Mouse (Mus musculus): ENCODE data around the gene Phyh. TPM values are rescaled to one million over a fixed set of nuclear protein-coding genes. Genes with fewer than 3 reads are reported as not detected.
"Not testable (repeated sequence)": the region's sequence is repeated elsewhere in the genome, so short reads cannot be mapped to it uniquely, and the experiment has no call there.

Phyh gene
- polyA plus RNA-seq, 1 experiment from 2014 or later: 50.9 TPM

GRCm38 (mm10) chr2:4921019-4921418, 2.2 kb downstream of the Phyh start:
- Histone ChIP-seq H3K4me3 (no peak overlapping the region), H3K27ac (no peak overlapping the region), H3K4me1 (peaks cover 13% of the 10 kb centered on the region), H3K36me3 (peaks cover 4% of the 10 kb centered on the region; the same call in 1 of the 2 replicates), H3K27me3 (no peaks in the 10 kb centered on the region), H3K4me2 (no peak overlapping the region), H3K9ac (no peak overlapping the region), H3K9me3 (no peaks in the 10 kb centered on the region)
- WGBS: 57% methylated on average over 5 of the region's 5 CpGs
- ATAC-seq (ENCODE audit: insufficient number of reproducible peaks, insufficient read depth, low FRiP score, low TSS enrichment, low read depth): no peak

- Histone ChIP-seq H3K27ac (no peak overlapping the region), H3K36me3 (peaks cover 16% of the 10 kb centered on the region; the same call in 1 of the 2 replicates), H3K4me3 (no peak overlapping the region), H3K9me3 (no peaks in the 10 kb centered on the region), H3K9ac (no peak overlapping the region), H3K4me2 (no peak overlapping the region), H3K27me3 (no peaks in the 10 kb centered on the region), H3K4me1 (peaks cover 7% of the 10 kb centered on the region)
- WGBS: 59% methylated on average over 7 of the region's 7 CpGs
- ATAC-seq (ENCODE audit: insufficient number of reproducible peaks, insufficient read depth, low FRiP score, low TSS enrichment, low read depth): no peak
These were observed 3.8 kb downstream of the Phyh start for GRCm38 (mm10) chr2:4922476-4923164.

GRCm38 (mm10) chr2:4927391-4927790, 8.6 kb downstream of the Phyh start:
- Histone ChIP-seq H3K27me3 (no peaks in the 10 kb centered on the region), H3K9me3 (no peaks in the 10 kb centered on the region), H3K9ac (no peak overlapping the region), H3K4me3 (no peak overlapping the region), H3K27ac (no peak overlapping the region), H3K4me2 (no peak overlapping the region), H3K4me1 (no peaks in the 10 kb centered on the region), H3K36me3 (peaks cover 48% of the 10 kb centered on the region)
- ATAC-seq (ENCODE audit: insufficient number of reproducible peaks, insufficient read depth, low FRiP score, low TSS enrichment, low read depth): no peak
- WGBS: 88% methylated on average over 3 of the region's 3 CpGs

GRCm38 (mm10) chr2:4929230-4929629, 10.4 kb downstream of the Phyh start:
- H3K27ac ChIP-seq: no peak overlapping the region
- no peak overlapping the region for H3K4me3 ChIP-seq
- peaks cover 54% of the 10 kb centered on the region for H3K36me3 ChIP-seq
- no peak overlapping the region for H3K9ac ChIP-seq
- WGBS: 87% methylated on average over 2 of the region's 2 CpGs
- no peaks in the 10 kb centered on the region for H3K27me3 ChIP-seq
- no peaks in the 10 kb centered on the region for H3K9me3 ChIP-seq
- ATAC-seq (ENCODE audit: insufficient number of reproducible peaks, insufficient read depth, low FRiP score, low TSS enrichment, low read depth): no peak
- no peaks in the 10 kb centered on the region for H3K4me1 ChIP-seq
- H3K4me2 ChIP-seq: no peak overlapping the region

GRCm38 (mm10) chr2:4934516-4934915, 15.7 kb downstream of the Phyh start:
- no peaks in the 10 kb centered on the region for H3K27me3 ChIP-seq
- ATAC-seq (ENCODE audit: insufficient number of reproducible peaks, insufficient read depth, low FRiP score, low TSS enrichment, low read depth): no peak
- peaks cover 55% of the 10 kb centered on the region for H3K36me3 ChIP-seq
- WGBS: 91% methylated on average over 9 of the region's 9 CpGs
- no peaks in the 10 kb centered on the region for H3K4me1 ChIP-seq
- H3K4me3 ChIP-seq: no peak overlapping the region
- H3K27ac ChIP-seq: no peak overlapping the region
- no peak overlapping the region for H3K9ac ChIP-seq
- no peaks in the 10 kb centered on the region for H3K9me3 ChIP-seq
- no peak overlapping the region for H3K4me2 ChIP-seq

- Histone ChIP-seq H3K27me3 (no peaks in the 10 kb centered on the region), H3K9me3 (no peaks in the 10 kb centered on the region), H3K9ac (no peak overlapping the region), H3K4me2 (no peak overlapping the region), H3K4me1 (no peaks in the 10 kb centered on the region), H3K4me3 (no peak overlapping the region), H3K27ac (no peak overlapping the region), H3K36me3 (peaks cover 38% of the 10 kb centered on the region)
- 95% methylated on average over 7 of the region's 7 CpGs for WGBS
- no peak for ATAC-seq (ENCODE audit: insufficient number of reproducible peaks, insufficient read depth, low FRiP score, low TSS enrichment, low read depth)
These were observed 19.1 kb downstream of the Phyh start for GRCm38 (mm10) chr2:4937931-4938330.

- Histone ChIP-seq H3K9ac (no peak overlapping the region), H3K36me3 (peaks cover 33% of the 10 kb centered on the region), H3K9me3 (peaks cover 8% of the 10 kb centered on the region; the same call in 1 of the 2 replicates), H3K27me3 (no peaks in the 10 kb centered on the region), H3K4me3 (no peak overlapping the region), H3K4me1 (no peaks in the 10 kb centered on the region), H3K27ac (no peak overlapping the region), H3K4me2 (no peak overlapping the region)
- 91% methylated on average over 11 of the region's 11 CpGs for WGBS
- ATAC-seq (ENCODE audit: insufficient number of reproducible peaks, insufficient read depth, low FRiP score, low TSS enrichment, low read depth): no peak
These were observed 22.0 kb downstream of the Phyh start for GRCm38 (mm10) chr2:4940861-4941260.

- H3K27me3 ChIP-seq; H3K27ac ChIP-seq; H3K9ac ChIP-seq; ATAC-seq (ENCODE audit: insufficient number of reproducible peaks, insufficient read depth, low FRiP score, low TSS enrichment, low read depth); H3K4me2 ChIP-seq; H3K36me3 ChIP-seq; H3K4me3 ChIP-seq; H3K9me3 ChIP-seq; H3K4me1 ChIP-seq: not testable (repeated sequence)
- 77% methylated on average over 5 of the region's 8 CpGs for WGBS
These were observed 30.9 kb downstream of the Phyh start for GRCm38 (mm10) chr2:4949691-4950090.

GRCm38 (mm10) chr2:4950986-4951385, 32.2 kb downstream of the Phyh start:
- H3K27me3 ChIP-seq: no peaks in the 10 kb centered on the region
- H3K9ac ChIP-seq: no peak overlapping the region
- H3K4me2 ChIP-seq: no peak overlapping the region
- no peaks in the 10 kb centered on the region for H3K36me3 ChIP-seq
- H3K27ac ChIP-seq: no peak overlapping the region
- H3K9me3 ChIP-seq: 0 out of 2 replicates have a peak, but pooled peaks cover 6% of the 10 kb centered on the region
- WGBS: 89% methylated on average over 2 of the region's 2 CpGs
- ATAC-seq (ENCODE audit: insufficient number of reproducible peaks, insufficient read depth, low FRiP score, low TSS enrichment, low read depth): no peak
- H3K4me3 ChIP-seq: no peak overlapping the region
- no peaks in the 10 kb centered on the region for H3K4me1 ChIP-seq

GRCm38 (mm10) chr2:4954216-4954760, 35.5 kb downstream of the Phyh start:
- H3K4me3 ChIP-seq: no peak overlapping the region
- 71% methylated on average over 6 of the region's 6 CpGs for WGBS

GRCm38 (mm10) chr2:4958039-4958438, 39.2 kb downstream of the Phyh start:
- Histone ChIP-seq H3K4me3 (no peak overlapping the region), H3K9me3 (no peaks in the 10 kb centered on the region), H3K9ac (no peak overlapping the region), H3K27me3 (no peaks in the 10 kb centered on the region), H3K4me2 (no peak overlapping the region), H3K36me3 (no peaks in the 10 kb centered on the region), H3K4me1 (0 out of 2 replicates have a peak, but pooled peaks cover 2% of the 10 kb centered on the region), H3K27ac (peak overlapping the region; percentile 28; the same call in 1 of the 2 replicates)
- ATAC-seq (ENCODE audit: insufficient number of reproducible peaks, insufficient read depth, low FRiP score, low TSS enrichment, low read depth): no peak
- WGBS: 79% methylated on average over 12 of the region's 12 CpGs

More at GRCm38 (mm10) chr2:4954216-4954760, 35.5 kb downstream of the Phyh start:
- Histone ChIP-seq H3K36me3 (no peaks in the 10 kb centered on the region), H3K4me1 (0 out of 2 replicates have a peak, but pooled peaks cover 2% of the 10 kb centered on the region), H3K4me2 (no peak overlapping the region), H3K9ac (no peak overlapping the region), H3K27me3 (no peaks in the 10 kb centered on the region), H3K9me3 (0 out of 2 replicates have a peak, but pooled peaks cover 6% of the 10 kb centered on the region), H3K27ac (no peak overlapping the region)
- no peak for ATAC-seq (ENCODE audit: insufficient number of reproducible peaks, insufficient read depth, low FRiP score, low TSS enrichment, low read depth)

GRCm38 (mm10) chr2:4967806-4968205, 49.0 kb downstream of the Phyh start:
- no peak overlapping the region for H3K4me3 ChIP-seq
- no peaks in the 10 kb centered on the region for H3K27me3 ChIP-seq
- no peaks in the 10 kb centered on the region for H3K36me3 ChIP-seq
- H3K4me1 ChIP-seq: no peaks in the 10 kb centered on the region
- H3K9ac ChIP-seq: no peak overlapping the region
- 92% methylated on average over 2 of the region's 2 CpGs for WGBS
- H3K4me2 ChIP-seq: no peak overlapping the region
- H3K9me3 ChIP-seq: no peaks in the 10 kb centered on the region
- no peak overlapping the region for H3K27ac ChIP-seq
- ATAC-seq (ENCODE audit: insufficient number of reproducible peaks, insufficient read depth, low FRiP score, low TSS enrichment, low read depth): no peak

Data from embryonic facial prominence, embryonic 13.5 days (tissue).